Mouse (Mus musculus): ENCODE data around the gene Rbm17. TPM values are rescaled to one million over a fixed set of nuclear protein-coding genes. Genes with fewer than 3 reads are reported as not detected.
"Not testable (repeated sequence)": the region's sequence is repeated elsewhere in the genome, so short reads cannot be mapped to it uniquely, and the experiment has no call there.

Rbm17 gene
- polyA plus RNA-seq, 1 experiment = 133 TPM

GRCm38 (mm10) chr2:11625890-11626289 is 21.9 kb upstream of the Rbm17 start, which contains the start of gene Gm17490:
Gene Gm17490 (minus strand): TSS chr2:11626264.
- no peak for TF ChIP-seq POLR2A (IDR thresholded peaks at IDR 0.05; ENCODE audit: borderline replicate concordance, extremely low read depth, insufficient read depth, insufficient read length, poor library complexity, severe bottlenecking)
- no peak for TF ChIP-seq CTCF (IDR thresholded peaks at IDR 0.05; ENCODE audit: borderline replicate concordance, extremely low read depth, insufficient read depth, insufficient read length)
- no peak for DNase-seq (ENCODE audit: low read depth)

GRCm38 (mm10) chr2:11623726-11624125 is 19.8 kb upstream of the Rbm17 start:
- TF ChIP-seq POLR2A (IDR thresholded peaks at IDR 0.05; ENCODE audit: borderline replicate concordance, extremely low read depth, insufficient read depth, insufficient read length, poor library complexity, severe bottlenecking) (no peak), CTCF (IDR thresholded peaks at IDR 0.05; ENCODE audit: borderline replicate concordance, extremely low read depth, insufficient read depth, insufficient read length) (no peak)
- DNase-seq (ENCODE audit: low read depth) = no peak

GRCm38 (mm10) chr2:11623173-11623572 is 19.2 kb upstream of the Rbm17 start:
- TF ChIP-seq CTCF (IDR thresholded peaks at IDR 0.05; ENCODE audit: borderline replicate concordance, extremely low read depth, insufficient read depth, insufficient read length) (no peak), POLR2A (IDR thresholded peaks at IDR 0.05; ENCODE audit: borderline replicate concordance, extremely low read depth, insufficient read depth, insufficient read length, poor library complexity, severe bottlenecking) (no peak)
- no peak for DNase-seq (ENCODE audit: low read depth)

- no peak for DNase-seq (ENCODE audit: low read depth)
- no peak for TF ChIP-seq POLR2A (IDR thresholded peaks at IDR 0.05; ENCODE audit: borderline replicate concordance, extremely low read depth, insufficient read depth, insufficient read length, poor library complexity, severe bottlenecking)
These were observed 15.6 kb upstream of the Rbm17 start for GRCm38 (mm10) chr2:11619598-11619997.

GRCm38 (mm10) chr2:11616846-11617245 is 12.9 kb upstream of the Rbm17 start:
- no peak for DNase-seq (ENCODE audit: low read depth)
- TF ChIP-seq POLR2A (IDR thresholded peaks at IDR 0.05; ENCODE audit: borderline replicate concordance, extremely low read depth, insufficient read depth, insufficient read length, poor library complexity, severe bottlenecking) (no peak), CTCF (IDR thresholded peaks at IDR 0.05; ENCODE audit: borderline replicate concordance, extremely low read depth, insufficient read depth, insufficient read length) (no peak)

- DNase-seq (ENCODE audit: low read depth) = not testable (repeated sequence)
These were observed 9.0 kb upstream of the Rbm17 start for GRCm38 (mm10) chr2:11612939-11613338.

- DNase-seq (ENCODE audit: low read depth) = not testable (repeated sequence)
These were observed 2.8 kb upstream of the Rbm17 start for GRCm38 (mm10) chr2:11606718-11607117.

GRCm38 (mm10) chr2:11604911-11605310 is 958 bp upstream of the Rbm17 start:
- DNase-seq (ENCODE audit: low read depth) = no peak
- TF ChIP-seq POLR2A (IDR thresholded peaks at IDR 0.05; ENCODE audit: borderline replicate concordance, extremely low read depth, insufficient read depth, insufficient read length, poor library complexity, severe bottlenecking) (no peak), CTCF (IDR thresholded peaks at IDR 0.05; ENCODE audit: borderline replicate concordance, extremely low read depth, insufficient read depth, insufficient read length) (no peak)

GRCm38 (mm10) chr2:11602506-11603489 is 1.2 kb downstream of the Rbm17 start:
- TF ChIP-seq POLR2A (IDR thresholded peaks at IDR 0.05; ENCODE audit: borderline replicate concordance, extremely low read depth, insufficient read depth, insufficient read length, poor library complexity, severe bottlenecking) (peak; percentile 80), CTCF (IDR thresholded peaks at IDR 0.05; ENCODE audit: borderline replicate concordance, extremely low read depth, insufficient read depth, insufficient read length) (peak; percentile 100)
- peak; percentile 98 for DNase-seq (ENCODE audit: low read depth)

GRCm38 (mm10) chr2:11601795-11602194 is 2.2 kb downstream of the Rbm17 start:
- no peak for DNase-seq (ENCODE audit: low read depth)
- TF ChIP-seq CTCF (IDR thresholded peaks at IDR 0.05; ENCODE audit: borderline replicate concordance, extremely low read depth, insufficient read depth, insufficient read length) (no peak), POLR2A (IDR thresholded peaks at IDR 0.05; ENCODE audit: borderline replicate concordance, extremely low read depth, insufficient read depth, insufficient read length, poor library complexity, severe bottlenecking) (no peak)

GRCm38 (mm10) chr2:11597906-11598305 is 6.0 kb downstream of the Rbm17 start:
- TF ChIP-seq POLR2A (IDR thresholded peaks at IDR 0.05; ENCODE audit: borderline replicate concordance, extremely low read depth, insufficient read depth, insufficient read length, poor library complexity, severe bottlenecking) = no peak
- TF ChIP-seq CTCF (IDR thresholded peaks at IDR 0.05; ENCODE audit: borderline replicate concordance, extremely low read depth, insufficient read depth, insufficient read length) = no peak

GRCm38 (mm10) chr2:11596690-11597089 is 7.3 kb downstream of the Rbm17 start:
- no peak for TF ChIP-seq CTCF (IDR thresholded peaks at IDR 0.05; ENCODE audit: borderline replicate concordance, extremely low read depth, insufficient read depth, insufficient read length)
- no peak for TF ChIP-seq POLR2A (IDR thresholded peaks at IDR 0.05; ENCODE audit: borderline replicate concordance, extremely low read depth, insufficient read depth, insufficient read length, poor library complexity, severe bottlenecking)
- DNase-seq (ENCODE audit: low read depth) = no peak

More at GRCm38 (mm10) chr2:11597906-11598305, 6.0 kb downstream of the Rbm17 start:
- DNase-seq (ENCODE audit: low read depth) = no peak

Measured in brain, embryonic 14.5 days (tissue).